Mouse (Mus musculus) bone marrow macrophage, adult 2 months (primary cell): ENCODE data around the gene Ppp1cc.

Experiments
- CTCF ChIP-seq: IDR thresholded peaks from 2 replicates; pipeline ENCODE4 v1.5.1; 2012; ENCODE audit warnings: low read depth, mild to moderate bottlenecking, low read length, moderate library complexity
- POLR2A ChIP-seq: IDR thresholded peaks from 2 replicates; pipeline ENCODE4 v1.6.1; 2012; ENCODE audit warnings: mild to moderate bottlenecking, low read depth, low read length, borderline replicate concordance

GRCm38 (mm10) chr5:122110625-122111024 lies 47.5 kb upstream of the Ppp1cc start:
- TF ChIP-seq CTCF (no peak), POLR2A (no peak)
